Comparison of ENCODE assay signal across 9 mouse cellular contexts in genomic region chr12:24642370-24642802, GRCm38 (mm10). TPM values are rescaled to one million over a fixed set of nuclear protein-coding genes. Genes with fewer than 3 reads are reported as not detected.
DNase-seq lines count a peak whose midpoint lies in the region; ATAC-seq and TF ChIP-seq lines count a peak whose summit lies in the region.
"Had no signal": no experiment of that assay in that cellular context is flagged by ENCODE, and none has a peak within 500 bp of the region (broad histone marks: within the 10 kb centered on the region; RNA-seq: fewer than 3 reads in every experiment).

No protein-coding gene starts in this region.

- no peak for TF ChIP-seq POLR2A in thymus, adult 2 months (IDR thresholded peaks at IDR 0.05; ENCODE audit: control insufficient read depth, extremely low read depth, insufficient read depth, low read length, poor library complexity)

- no peaks in the 10 kb centered on the region for H3K36me3 ChIP-seq in kidney, embryonic 16.5 days (ENCODE audit: insufficient read depth, low read length)
- no peaks in the 10 kb centered on the region for H3K36me3 ChIP-seq in midbrain, embryonic 13.5 days
- H3K36me3 ChIP-seq in thymus, adult 2 months (ENCODE audit: control insufficient read depth, insufficient read depth, low read length): no peaks in the 10 kb centered on the region

- intact Hi-C loops in gastrocnemius, adult 2 months (cut with DNase I): no loop called here

- TF ChIP-seq CTCF in gastrocnemius, adult 2 months (IDR thresholded peaks at IDR 0.05): no peak
- TF ChIP-seq CTCF in thymus, adult 2 months (IDR thresholded peaks at IDR 0.05; ENCODE audit: borderline replicate concordance, control insufficient read depth, extremely low read depth, insufficient read depth, low read length, poor library complexity): no peak

- H3K4me3 ChIP-seq in kidney, embryonic 16.5 days (ENCODE audit: low read length): no peak overlapping the region
- H3K4me3 ChIP-seq in gastrocnemius, adult 2 months: no peak overlapping the region
- H3K4me3 ChIP-seq in midbrain, embryonic 13.5 days (replicated peaks): no peak overlapping the region
- no peak overlapping the region for H3K4me3 ChIP-seq in thymus, adult 2 months (ENCODE audit: control insufficient read depth, insufficient read depth, low read length)

- ATAC-seq in kidney, embryonic 16.5 days (ENCODE audit: low FRiP score, low TSS enrichment): no peak
- ATAC-seq in midbrain, embryonic 13.5 days: peak; percentile 86

- peak; percentile 85 for DNase-seq in kidney, adult 18-20 months
- peak; percentile 54 for DNase-seq in cerebellum, adult 11 months
- peak; percentile 83 for DNase-seq in gastrocnemius, adult 2 months
- DNase-seq in layer of hippocampus, adult 18-20 months (ENCODE audit: low spot score in 2 of 2): peak; percentile 29 to 61
- peak; percentile 38 for DNase-seq in urinary bladder, postnatal 25 days (ENCODE audit: low spot score)
- DNase-seq in thymus, adult 2 months: no peak

- H3K27me3 ChIP-seq in kidney, embryonic 16.5 days (ENCODE audit: insufficient read depth, low read length): no peaks in the 10 kb centered on the region
- H3K27me3 ChIP-seq in midbrain, embryonic 13.5 days: no peaks in the 10 kb centered on the region
- no peaks in the 10 kb centered on the region for H3K27me3 ChIP-seq in thymus, adult 2 months (ENCODE audit: control insufficient read depth, insufficient read depth, low read length)

- 54% methylated on average over 4 of the region's 4 CpGs for WGBS in kidney, embryonic 16.5 days
- 65% methylated on average over 4 of the region's 4 CpGs for WGBS in midbrain, embryonic 13.5 days
- 86% methylated on average over 4 of the region's 4 CpGs for WGBS in thymus, adult 2 months

- no peaks in the 10 kb centered on the region for H3K9me3 ChIP-seq in kidney, embryonic 16.5 days (ENCODE audit: low read length)
- no peaks in the 10 kb centered on the region for H3K9me3 ChIP-seq in midbrain, embryonic 13.5 days

- H3K4me1 ChIP-seq in kidney, embryonic 16.5 days (ENCODE audit: insufficient read depth, low read length): peaks cover 7% of the 10 kb centered on the region
- H3K4me1 ChIP-seq in midbrain, embryonic 13.5 days (replicated peaks): no peaks in the 10 kb centered on the region
- H3K4me1 ChIP-seq in thymus, adult 2 months (replicated peaks; ENCODE audit: control insufficient read depth, insufficient read depth, low read length): 0 out of 2 replicates have a peak, but pooled peaks cover 2% of the 10 kb centered on the region

- no peak overlapping the region for H3K4me2 ChIP-seq in kidney, embryonic 16.5 days (replicated peaks; ENCODE audit: low read depth, low read length)
- no peak overlapping the region for H3K4me2 ChIP-seq in midbrain, embryonic 13.5 days (replicated peaks)

- no peak overlapping the region for H3K9ac ChIP-seq in kidney, embryonic 16.5 days (replicated peaks; ENCODE audit: low read length)
- no peak overlapping the region for H3K9ac ChIP-seq in midbrain, embryonic 13.5 days (replicated peaks)

- no peak overlapping the region for H3K27ac ChIP-seq in kidney, embryonic 16.5 days (ENCODE audit: low read length)
- no peak overlapping the region for H3K27ac ChIP-seq in gastrocnemius, adult 2 months
- H3K27ac ChIP-seq in midbrain, embryonic 13.5 days: no peak overlapping the region
- no peak overlapping the region for H3K27ac ChIP-seq in thymus, adult 2 months (ENCODE audit: control insufficient read depth, insufficient read depth, low read length)

RNA-seq across cellular contexts. Expression of gene Klf11, which starts 8.7 kb away (rescaled TPM):
- 15.6 and 17.0 TPM in 2 replicates for polyA plus RNA-seq in kidney, embryonic 16.5 days (2015; fragmentation: Nextera tagmentation; extraction: Ambion mirVana)
- 1 to 10 TPM; 4.1 to 7.9 TPM for total RNA-seq in gastrocnemius, adult 2 months (2021)
- 1 to 10 TPM; 2.9 to 4.6 TPM for total RNA-seq in layer of hippocampus, adult 18-20 months (2021)
- polyA plus RNA-seq in midbrain, embryonic 13.5 days (2015; fragmentation: Nextera tagmentation; extraction: Ambion mirVana): 16.8 and 19.1 TPM in 2 replicates
- polyA plus RNA-seq in thymus, adult 2 months (2012; rRNA removed): 4.9 and 6.5 TPM in 2 replicates

RNA-seq across cellular contexts. Expression of gene Cys1, which starts 39.2 kb away (rescaled TPM):
- polyA plus RNA-seq in kidney, embryonic 16.5 days (2015; fragmentation: Nextera tagmentation; extraction: Ambion mirVana): 11.1 and 13.2 TPM in 2 replicates
- total RNA-seq in gastrocnemius, adult 2 months (2021): 1 to 10 TPM; 1.8 to 2.7 TPM
- total RNA-seq in layer of hippocampus, adult 18-20 months (2021): 10 to 100 TPM; 30.2 to 35.4 TPM
- polyA plus RNA-seq in midbrain, embryonic 13.5 days (2015; fragmentation: Nextera tagmentation; extraction: Ambion mirVana): 0.90 and 1.0 TPM in 2 replicates
- 1.6 and 3.4 TPM in 2 replicates for polyA plus RNA-seq in thymus, adult 2 months (2012; rRNA removed)
- total RNA-seq: ES-E14 had no signal
